Mouse (Mus musculus) layer of hippocampus, adult 9-10 months (tissue): ENCODE results near the gene Cnga4.
"Not testable (repeated sequence)": the region's sequence is repeated elsewhere in the genome, so short reads cannot be mapped to it uniquely, and the experiment has no call there.

Experiments
- DNase-seq: peaks from one replicate; pipeline ENCODE4 v3.0.0; 2022; ENCODE audit warnings: low spot score

The Cnga4 gene

DNA sequence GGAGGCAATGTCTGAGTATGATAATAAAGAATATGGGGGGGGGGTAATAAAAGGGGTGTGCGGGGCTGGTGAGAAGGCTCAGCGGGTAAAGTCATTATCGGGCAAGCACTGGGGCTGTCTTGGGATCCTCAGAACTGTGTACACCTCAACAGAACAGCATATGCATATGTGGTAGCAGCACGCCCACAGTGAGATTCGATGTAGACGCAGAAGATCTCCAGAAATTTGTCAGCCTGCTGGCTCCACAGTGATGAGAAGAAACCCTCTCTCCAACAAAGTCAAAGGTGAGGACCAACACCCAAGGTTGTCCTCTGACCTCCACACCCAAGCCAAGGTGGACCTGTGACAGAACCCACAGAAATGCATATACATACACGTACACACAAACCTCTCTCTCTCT, 12.2 kb downstream of the Cnga4 start:
- DNase-seq: no peak

DNA sequence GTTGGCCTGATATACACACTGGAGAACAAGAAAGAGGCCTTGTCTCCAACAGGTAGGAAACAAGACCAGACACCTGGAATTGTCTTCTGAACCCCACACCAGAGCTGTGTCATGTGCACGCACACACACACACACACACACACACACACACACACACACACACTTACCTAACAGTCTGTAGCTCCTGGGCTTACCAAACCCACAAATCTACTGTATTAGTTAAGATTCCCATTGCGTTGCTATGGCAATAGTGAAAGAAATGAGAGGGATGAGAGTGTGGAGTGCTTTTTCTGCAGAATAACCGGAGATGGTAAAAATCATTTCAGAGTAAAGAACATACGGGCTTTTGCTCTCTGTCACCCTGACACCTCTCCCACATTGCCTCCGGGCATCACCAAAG, 13.7 kb downstream of the Cnga4 start:
- no peak for DNase-seq

DNA sequence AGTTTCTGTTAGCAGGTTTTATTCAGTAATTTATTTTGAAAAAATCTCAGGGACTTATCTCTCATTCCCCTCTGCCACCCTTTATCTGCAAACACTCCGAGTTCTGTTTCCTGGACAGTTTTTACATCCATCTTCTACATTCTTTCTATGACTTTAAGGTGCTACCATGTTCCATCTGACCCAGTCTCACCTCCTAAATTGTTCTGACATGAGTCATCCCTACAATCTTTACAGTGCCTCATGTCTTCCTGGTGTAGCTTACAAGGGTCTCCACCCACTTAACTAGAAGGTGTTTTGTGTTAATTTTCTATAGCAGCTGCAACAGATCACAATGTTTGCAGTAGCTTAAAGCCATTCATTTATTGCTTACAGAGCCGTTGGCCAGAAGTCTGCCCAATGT, 16.5 kb downstream of the Cnga4 start:
- no peak for DNase-seq

DNA sequence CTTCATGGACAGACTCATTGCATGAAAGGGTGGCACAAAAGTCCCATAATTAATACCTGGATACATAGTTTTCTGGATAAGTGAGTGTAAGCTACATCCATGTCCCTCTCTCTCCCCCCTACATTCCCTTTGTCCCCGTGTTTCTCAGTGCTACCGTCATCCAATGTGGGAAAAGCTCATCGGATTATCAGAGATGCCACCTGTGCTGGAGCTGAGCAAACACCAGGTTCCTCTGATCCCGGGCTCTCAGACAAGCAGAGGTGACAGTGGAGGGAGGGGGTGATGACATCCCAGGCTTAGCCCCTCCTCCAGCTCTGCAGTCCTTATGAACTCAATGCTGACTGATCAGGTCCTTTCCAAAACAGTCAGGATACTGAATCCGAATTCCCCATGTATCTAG, 20.0 kb downstream of the Cnga4 start:
- no peak for DNase-seq

DNA sequence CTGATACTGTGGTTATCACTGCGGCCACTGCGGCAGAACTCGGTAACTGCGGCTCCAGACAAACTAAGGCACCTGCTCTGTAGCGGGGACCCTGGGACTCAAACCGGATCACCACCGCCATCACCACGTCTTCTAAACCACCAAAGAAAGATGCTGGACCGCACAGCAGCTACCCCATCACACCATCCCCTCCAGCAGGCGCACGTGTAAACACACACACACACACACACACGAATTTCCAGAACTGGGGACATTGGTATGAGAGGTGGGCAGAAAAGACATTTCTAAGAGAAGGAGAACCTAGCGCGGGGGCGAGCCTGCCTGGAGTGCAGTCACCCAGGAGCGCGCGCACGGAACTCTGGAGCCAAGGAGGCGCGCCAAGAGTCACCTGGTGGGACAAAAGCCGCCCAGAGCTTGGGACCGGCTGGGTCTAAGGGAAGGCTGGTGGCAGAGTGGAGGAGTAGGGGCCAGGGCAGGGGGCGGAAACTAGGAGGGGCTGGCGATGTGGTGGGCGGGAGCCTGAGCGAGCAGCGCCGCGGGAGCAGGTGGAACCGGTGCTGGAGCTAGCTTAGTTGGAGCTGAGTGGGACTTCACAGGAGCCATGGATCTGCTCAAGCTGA, 21.2 kb downstream of the Cnga4 start, which contains the start of gene Cckbr:
Gene Cckbr (plus strand): TSS at position 308 of the 620 bp plus-strand sequence.
- DNase-seq: no peak

DNA sequence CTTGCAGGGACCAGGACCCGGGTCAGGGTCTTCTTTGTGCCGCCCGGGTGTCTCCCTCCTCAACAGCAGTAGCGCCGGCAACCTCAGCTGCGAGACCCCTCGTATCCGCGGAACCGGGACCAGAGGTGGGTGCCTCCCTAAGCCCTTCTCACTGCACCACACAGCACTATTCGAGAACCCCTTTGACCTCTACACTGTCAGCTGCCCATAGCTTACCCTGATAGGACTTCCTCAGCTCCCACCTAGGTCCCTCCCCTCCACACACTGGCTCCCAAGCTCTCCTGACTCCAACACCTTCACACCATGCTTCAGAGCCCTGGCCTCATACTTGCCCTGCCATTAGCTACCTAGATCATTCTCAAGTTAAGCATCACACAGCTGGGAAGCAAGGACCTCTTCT, 21.7 kb downstream of the Cnga4 start:
- DNase-seq: no peak

DNA sequence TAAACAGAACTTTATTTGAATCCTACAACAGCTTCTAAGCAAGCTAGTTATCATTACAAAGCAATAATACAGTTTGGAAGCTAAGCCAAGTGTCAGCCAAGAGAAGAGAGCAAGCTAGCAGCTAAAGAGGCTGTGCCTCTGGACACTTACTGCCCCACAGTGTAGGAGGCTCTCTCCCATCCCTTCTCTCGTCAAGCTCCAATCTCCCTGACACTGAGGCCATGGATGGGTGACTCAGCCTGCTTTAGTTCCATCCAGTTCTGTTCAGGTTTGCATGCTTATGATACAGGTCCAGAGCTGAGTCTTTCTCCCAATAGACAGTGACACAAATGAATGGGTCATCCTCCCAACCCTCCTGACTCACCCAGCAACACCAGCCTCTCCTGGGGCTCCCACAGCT, 27.7 kb downstream of the Cnga4 start:
- no peak for DNase-seq

DNA sequence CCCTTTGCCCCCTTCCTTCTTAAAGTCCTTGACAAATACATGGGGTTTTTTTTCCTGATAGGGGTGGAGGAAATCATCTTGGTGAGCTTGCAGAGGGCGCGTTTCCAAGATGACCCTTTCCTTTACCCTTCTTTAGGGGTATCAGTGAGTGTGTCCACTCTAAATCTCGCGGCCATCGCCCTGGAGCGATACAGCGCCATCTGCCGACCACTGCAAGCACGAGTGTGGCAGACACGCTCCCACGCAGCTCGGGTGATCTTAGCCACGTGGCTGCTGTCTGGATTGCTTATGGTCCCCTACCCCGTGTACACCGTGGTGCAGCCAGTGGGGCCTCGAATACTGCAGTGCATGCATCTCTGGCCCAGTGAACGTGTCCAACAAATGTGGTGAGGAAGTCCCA, 29.5 kb downstream of the Cnga4 start:
- no peak for DNase-seq

DNA sequence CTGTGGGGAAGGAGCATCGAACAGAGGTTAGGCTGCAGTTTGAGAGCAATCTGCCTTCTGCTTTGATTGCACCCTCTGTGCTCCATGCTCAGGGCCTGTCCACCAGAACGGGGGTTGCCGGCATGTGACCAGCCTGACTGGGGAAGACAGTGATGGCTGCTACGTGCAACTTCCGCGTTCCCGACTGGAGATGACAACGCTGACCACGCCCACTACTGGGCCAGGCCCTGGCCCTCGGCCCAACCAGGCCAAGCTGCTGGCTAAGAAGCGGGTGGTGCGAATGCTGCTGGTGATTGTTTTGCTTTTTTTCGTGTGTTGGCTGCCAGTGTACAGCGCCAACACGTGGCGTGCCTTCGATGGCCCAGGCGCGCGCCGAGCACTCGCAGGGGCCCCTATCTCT, 30.4 kb downstream of the Cnga4 start:
- no peak for DNase-seq

DNA sequence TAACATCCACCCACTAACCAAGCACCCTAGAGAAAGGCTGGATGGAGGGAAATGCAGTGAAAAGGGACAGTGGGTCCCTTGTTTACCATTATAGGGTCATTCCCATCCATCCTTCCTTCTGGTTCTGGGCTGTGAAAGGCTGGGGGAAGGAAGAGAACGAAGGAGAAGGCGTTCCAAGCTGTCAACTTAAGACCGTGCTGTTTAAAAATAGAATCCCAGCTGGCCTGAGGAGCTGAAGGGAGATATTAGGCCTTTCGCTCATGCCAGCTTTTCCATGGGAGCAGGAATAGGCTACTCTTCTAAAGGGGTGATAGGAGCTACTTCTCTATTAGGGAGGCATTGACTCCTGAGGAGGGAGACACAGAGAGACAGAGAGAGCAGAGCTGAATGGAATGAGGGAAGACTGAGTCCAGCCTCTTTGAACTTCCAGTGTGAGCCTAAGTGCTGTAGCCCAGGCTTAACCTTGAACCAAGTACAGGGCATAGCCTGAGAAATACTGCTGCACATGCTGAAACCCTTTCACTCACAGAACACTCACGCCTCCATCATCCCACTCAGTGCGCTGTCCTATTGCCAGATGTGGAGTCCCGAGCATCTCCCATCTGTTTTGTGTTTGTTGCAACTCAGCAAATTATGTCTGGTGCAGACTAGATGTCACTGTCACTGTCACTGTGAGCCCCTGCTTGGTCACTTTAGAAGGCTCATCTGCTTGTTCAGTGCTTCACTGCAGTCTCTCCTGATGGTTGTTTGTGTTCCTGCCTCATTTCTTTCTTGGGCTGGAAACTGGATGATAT, 33.8 kb downstream of the Cnga4 start:
- no peak for DNase-seq

DNA sequence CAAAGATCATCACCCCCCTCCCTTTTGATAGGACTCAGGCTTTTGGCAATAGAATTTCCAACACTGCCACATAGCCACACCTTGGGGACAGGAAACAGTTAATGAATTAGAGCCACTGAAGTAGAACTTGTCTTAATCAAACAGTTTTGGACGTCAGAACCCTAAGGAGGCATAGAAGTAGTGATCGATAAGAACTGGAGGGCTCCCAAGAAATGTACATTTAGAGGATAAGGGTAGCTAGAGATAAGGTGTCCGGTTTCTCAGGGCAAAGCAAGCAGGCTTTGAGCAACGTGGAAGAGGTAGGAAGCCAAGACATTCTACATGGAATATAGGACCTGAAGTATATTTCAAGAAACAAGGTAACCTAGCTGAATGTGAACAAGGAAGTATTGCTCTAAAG, 37.1 kb downstream of the Cnga4 start:
- DNase-seq: no peak

DNA sequence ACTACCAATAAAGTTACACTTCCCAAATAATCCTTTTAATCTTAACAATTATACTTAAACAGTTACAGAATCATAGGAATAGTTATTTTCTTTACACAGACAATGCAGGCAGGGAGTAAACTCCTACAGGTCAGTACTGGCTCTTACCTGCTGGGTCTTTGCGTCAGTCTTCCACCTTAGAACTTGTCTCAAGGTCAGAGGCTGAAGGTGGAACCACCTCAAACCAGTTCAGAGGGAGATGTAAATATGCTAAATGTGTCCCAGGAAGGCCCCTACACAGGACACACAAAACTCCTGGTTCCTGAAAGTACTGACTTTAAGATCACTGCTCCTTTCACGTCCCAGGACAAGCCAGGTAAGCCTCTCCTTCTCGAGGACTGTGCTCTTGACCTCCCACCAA, 40.7 kb downstream of the Cnga4 start:
- DNase-seq: no peak

DNA sequence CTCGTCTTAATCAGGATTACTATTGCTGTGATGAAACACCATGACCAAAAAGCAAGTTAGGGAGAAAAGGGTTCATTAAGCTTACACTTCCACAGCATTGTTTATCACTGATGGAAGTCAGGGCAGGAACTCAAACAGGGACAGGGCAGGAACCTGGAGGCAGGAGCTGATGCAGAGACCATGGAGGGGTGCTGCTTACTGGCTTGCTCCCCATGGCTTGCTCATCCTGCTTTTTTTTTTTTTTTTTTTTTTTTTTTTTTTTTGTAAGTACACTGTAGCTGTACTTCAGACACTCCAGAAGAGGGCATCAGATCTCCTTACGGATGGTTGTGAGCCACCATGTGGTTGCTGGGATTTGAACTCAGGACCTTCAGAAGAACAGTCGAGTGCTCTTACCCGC, 49.0 kb downstream of the Cnga4 start:
- not testable (repeated sequence) for DNase-seq
